Mouse (Mus musculus) 3134 (cell line): Measurements from ENCODE around the gene Elmo1.

Experiments
- DNase-seq: peaks from one replicate; pipeline ENCODE4 v3.0.0-alpha.2; 2011; ENCODE audit warnings: low spot score; ENCODE audit not compliant: insufficient read length; ENCODE audit errors: extremely low read depth

Elmo1 gene

GRCm38 (mm10) chr13:20254911-20255310, 164.5 kb downstream of the Elmo1 start:
- no peak for DNase-seq

GRCm38 (mm10) chr13:20255380-20255779, 165.0 kb downstream of the Elmo1 start:
- DNase-seq, result no peak

GRCm38 (mm10) chr13:20256613-20257012, 166.2 kb downstream of the Elmo1 start:
- no peak for DNase-seq

- no peak for DNase-seq
These were observed 167.4 kb downstream of the Elmo1 start for GRCm38 (mm10) chr13:20257562-20258525.

GRCm38 (mm10) chr13:20263173-20263572, 172.8 kb downstream of the Elmo1 start:
- no peak for DNase-seq

GRCm38 (mm10) chr13:20270148-20270547, 179.8 kb downstream of the Elmo1 start:
- no peak for DNase-seq

- no peak for DNase-seq
These were observed 181.4 kb downstream of the Elmo1 start for GRCm38 (mm10) chr13:20271799-20272198.

- no peak for DNase-seq
These were observed 182.2 kb downstream of the Elmo1 start for GRCm38 (mm10) chr13:20272562-20272961.

- DNase-seq, result no peak
These were observed 189.5 kb downstream of the Elmo1 start for GRCm38 (mm10) chr13:20279889-20280288.

GRCm38 (mm10) chr13:20283891-20284290, 193.5 kb downstream of the Elmo1 start:
- no peak for DNase-seq

GRCm38 (mm10) chr13:20286680-20287079, 196.3 kb downstream of the Elmo1 start:
- DNase-seq, result no peak

GRCm38 (mm10) chr13:20288393-20288792, 198.0 kb downstream of the Elmo1 start:
- DNase-seq, result no peak

- peak; percentile 61 for DNase-seq
These were observed 200.0 kb downstream of the Elmo1 start for GRCm38 (mm10) chr13:20290412-20290811.

- DNase-seq, result peak; percentile 30
These were observed 202.0 kb downstream of the Elmo1 start for GRCm38 (mm10) chr13:20292348-20292747.

GRCm38 (mm10) chr13:20295278-20295970, 205.0 kb downstream of the Elmo1 start:
- DNase-seq, result peak; percentile 68

GRCm38 (mm10) chr13:20297841-20298240, 207.4 kb downstream of the Elmo1 start:
- DNase-seq, result peak; percentile 31

GRCm38 (mm10) chr13:20299424-20299823, 209.0 kb downstream of the Elmo1 start:
- no peak for DNase-seq

GRCm38 (mm10) chr13:20300052-20300564, 209.7 kb downstream of the Elmo1 start:
- no peak for DNase-seq

GRCm38 (mm10) chr13:20300626-20301025, 210.2 kb downstream of the Elmo1 start:
- DNase-seq, result no peak

- no peak for DNase-seq
These were observed 211.4 kb downstream of the Elmo1 start for GRCm38 (mm10) chr13:20301760-20302159.

GRCm38 (mm10) chr13:20305621-20306020, 215.2 kb downstream of the Elmo1 start:
- peak; percentile 21 for DNase-seq
